Mouse (Mus musculus) retina, adult 2 months (tissue): ENCODE data around the gene St6gal1.

Experiments used
- DNase-seq: peaks from one replicate; pipeline ENCODE4 v3.0.0-alpha.2; 2012; ENCODE audit warnings: low read depth, low spot score

Gene St6gal1

GRCm38 (mm10) chr16:23272521-23273230 lies 48.1 kb downstream of the St6gal1 start:
- no peak for DNase-seq

- DNase-seq, result no peak
Measured at GRCm38 (mm10) chr16:23274005-23274404, 49.5 kb downstream of the St6gal1 start.

- no peak for DNase-seq
Measured at GRCm38 (mm10) chr16:23274606-23275310, 50.2 kb downstream of the St6gal1 start.

GRCm38 (mm10) chr16:23275661-23276060 lies 51.1 kb downstream of the St6gal1 start:
- DNase-seq, result no peak

- DNase-seq, result no peak
Measured at GRCm38 (mm10) chr16:23279879-23280741, 55.6 kb downstream of the St6gal1 start.

- no peak for DNase-seq
Measured at GRCm38 (mm10) chr16:23280742-23281090, 56.2 kb downstream of the St6gal1 start.

GRCm38 (mm10) chr16:23282241-23282640 lies 57.7 kb downstream of the St6gal1 start:
- DNase-seq, result no peak

- no peak for DNase-seq
Measured at GRCm38 (mm10) chr16:23282941-23283340, 58.4 kb downstream of the St6gal1 start.

GRCm38 (mm10) chr16:23283677-23284076 lies 59.1 kb downstream of the St6gal1 start:
- DNase-seq, result no peak

GRCm38 (mm10) chr16:23284470-23285394 lies 60.2 kb downstream of the St6gal1 start:
- no peak for DNase-seq

GRCm38 (mm10) chr16:23286380-23287097 lies 62.0 kb downstream of the St6gal1 start:
- DNase-seq, result no peak

- DNase-seq, result no peak
Measured at GRCm38 (mm10) chr16:23287312-23288040, 62.9 kb downstream of the St6gal1 start.

- no peak for DNase-seq
Measured at GRCm38 (mm10) chr16:23288103-23288502, 63.6 kb downstream of the St6gal1 start.

- no peak for DNase-seq
Measured at GRCm38 (mm10) chr16:23289424-23289823, 64.9 kb downstream of the St6gal1 start.

- no peak for DNase-seq
Measured at GRCm38 (mm10) chr16:23290171-23290570, 65.6 kb downstream of the St6gal1 start.

GRCm38 (mm10) chr16:23291521-23291920 lies 67.0 kb downstream of the St6gal1 start:
- DNase-seq, result no peak

GRCm38 (mm10) chr16:23294236-23294635 lies 69.7 kb downstream of the St6gal1 start:
- DNase-seq, result no peak

- no peak for DNase-seq
Measured at GRCm38 (mm10) chr16:23294747-23295146, 70.2 kb downstream of the St6gal1 start.

GRCm38 (mm10) chr16:23295720-23296119 lies 71.2 kb downstream of the St6gal1 start:
- no peak for DNase-seq

- DNase-seq, result no peak
Measured at GRCm38 (mm10) chr16:23296721-23297120, 72.2 kb downstream of the St6gal1 start.
